Mouse (Mus musculus) left cerebral cortex, postnatal 4 days (tissue): ENCODE measurements at regions not wholly inside any gene's neighbourhood (a gene's known extent, or its start where the extent isn't known, plus 50 kb on each side); places are given as distances from the start of the nearest gene placed in this dataset.
"Not testable (repeated sequence)": the region's sequence is repeated elsewhere in the genome, so short reads cannot be mapped to it uniquely, and the experiment has no call there.

ENCODE experiments used
- DNase-seq: peaks from one replicate; pipeline ENCODE4 v3.0.0-alpha.2; 2022
- intact Hi-C: fragments of 180-260 bp; cut with DNase I; formaldehyde crosslinking; loops from one replicate; pipeline ENCODE4 v1.15.1; 2025

GRCm38 (mm10) chr17:79977154-79977571 is 81.2 kb upstream of the Atl2 start:
- no peak for DNase-seq
- intact Hi-C loops: no loop called here

- intact Hi-C loops: no loop called here
- no peak for DNase-seq
Measured at GRCm38 (mm10) chr17:79976518-79977100, 80.7 kb upstream of the Atl2 start.

- intact Hi-C loops: no loop called here
- DNase-seq: no peak
Measured at GRCm38 (mm10) chr17:79975997-79976443, 80.1 kb upstream of the Atl2 start.

GRCm38 (mm10) chr17:79975150-79975757 is 79.3 kb upstream of the Atl2 start:
- not testable (repeated sequence) for DNase-seq

GRCm38 (mm10) chr17:79971721-79972336 is 75.9 kb upstream of the Atl2 start:
- intact Hi-C loops: no loop called here
- DNase-seq: no peak

More at GRCm38 (mm10) chr17:79975150-79975757, 79.3 kb upstream of the Atl2 start:
- intact Hi-C loops: not testable (repeated sequence)

GRCm38 (mm10) chr17:79969500-79969972 is 73.6 kb upstream of the Atl2 start:
- intact Hi-C loops: no loop called here
- no peak for DNase-seq

- DNase-seq: no peak
- intact Hi-C loops: no loop called here
Measured at GRCm38 (mm10) chr17:79968819-79969218, 72.9 kb upstream of the Atl2 start.

- intact Hi-C loops: no loop called here
- DNase-seq: no peak
Measured at GRCm38 (mm10) chr17:79966981-79967380, 71.1 kb upstream of the Atl2 start.

- intact Hi-C loops: no loop called here
- no peak for DNase-seq
Measured at GRCm38 (mm10) chr17:79965625-79966024, 69.7 kb upstream of the Atl2 start.

- DNase-seq: no peak
- intact Hi-C loops: no loop called here
Measured at GRCm38 (mm10) chr17:79964850-79965249, 68.9 kb upstream of the Atl2 start.

GRCm38 (mm10) chr17:79963330-79963729 is 67.4 kb upstream of the Atl2 start:
- no peak for DNase-seq
- intact Hi-C loops: no loop called here

GRCm38 (mm10) chr17:79961391-79961790 is 65.5 kb upstream of the Atl2 start:
- intact Hi-C loops: no loop called here
- DNase-seq: no peak

GRCm38 (mm10) chr17:79960688-79961087 is 64.8 kb upstream of the Atl2 start:
- DNase-seq: no peak
- intact Hi-C loops: no loop called here

- DNase-seq: no peak
- intact Hi-C loops: no loop called here
Measured at GRCm38 (mm10) chr17:79955267-79955666, 59.3 kb upstream of the Atl2 start.

GRCm38 (mm10) chr17:79954624-79955244 is 58.8 kb upstream of the Atl2 start:
- no peak for DNase-seq
- intact Hi-C loops: no loop called here

GRCm38 (mm10) chr17:79948591-79949475 is 52.9 kb upstream of the Atl2 start:
- intact Hi-C loops: no loop called here
- peak; percentile 83 for DNase-seq
